Mouse (Mus musculus): Measurements from ENCODE around the gene Gpr155. TPM values are rescaled to one million over a fixed set of nuclear protein-coding genes. Genes with fewer than 3 reads are reported as not detected.

Gpr155 gene
- polyA plus RNA-seq, 1 experiment from 2014 or later, result 4.1 TPM

GRCm38 (mm10) chr2:73385172-73385571 lies 1.2 kb downstream of the Gpr155 start:
- peak overlapping the region; percentile 98 for H3K4me2 ChIP-seq
- WGBS, result 84% methylated on average over 4 of the region's 4 CpGs

GRCm38 (mm10) chr2:73380298-73380975 lies 5.9 kb downstream of the Gpr155 start:
- H3K4me3 ChIP-seq (replicated peaks), result no peak overlapping the region
- H3K9ac ChIP-seq, result no peak overlapping the region
- H3K4me1 ChIP-seq, result no peaks in the 10 kb centered on the region
- H3K27me3 ChIP-seq (replicated peaks), result no peaks in the 10 kb centered on the region
- no peaks in the 10 kb centered on the region for H3K9me3 ChIP-seq
- no peak overlapping the region for H3K4me2 ChIP-seq
- H3K36me3 ChIP-seq, result no peaks in the 10 kb centered on the region
- no peak for ATAC-seq (ENCODE audit: insufficient read depth, low FRiP score, low read depth)
- 63% methylated on average over 9 of the region's 9 CpGs for WGBS
- no peak overlapping the region for H3K27ac ChIP-seq

More at GRCm38 (mm10) chr2:73385172-73385571, 1.2 kb downstream of the Gpr155 start:
- Histone ChIP-seq H3K9ac (no peak overlapping the region), H3K4me1 (0 out of 2 replicates have a peak, but pooled peaks cover 4% of the 10 kb centered on the region), H3K4me3 (replicated peaks) (peak overlapping the region; percentile 61; the same call in 1 of the 2 replicates), H3K36me3 (no peaks in the 10 kb centered on the region), H3K9me3 (no peaks in the 10 kb centered on the region), H3K27me3 (replicated peaks) (no peaks in the 10 kb centered on the region), H3K27ac (no peak overlapping the region)
- ATAC-seq (ENCODE audit: insufficient read depth, low FRiP score, low read depth), result no peak

GRCm38 (mm10) chr2:73379656-73380055 lies 6.7 kb downstream of the Gpr155 start:
- no peaks in the 10 kb centered on the region for H3K36me3 ChIP-seq
- WGBS, result 77% methylated on average over 5 of the region's 5 CpGs
- H3K27ac ChIP-seq, result no peak overlapping the region
- no peaks in the 10 kb centered on the region for H3K27me3 ChIP-seq (replicated peaks)
- H3K9ac ChIP-seq, result no peak overlapping the region
- H3K4me2 ChIP-seq, result no peak overlapping the region
- ATAC-seq (ENCODE audit: insufficient read depth, low FRiP score, low read depth), result no peak
- H3K4me3 ChIP-seq (replicated peaks), result no peak overlapping the region
- H3K4me1 ChIP-seq, result no peaks in the 10 kb centered on the region
- no peaks in the 10 kb centered on the region for H3K9me3 ChIP-seq

- Histone ChIP-seq H3K4me3 (replicated peaks) (no peak overlapping the region), H3K27ac (no peak overlapping the region), H3K27me3 (replicated peaks) (no peaks in the 10 kb centered on the region), H3K36me3 (no peaks in the 10 kb centered on the region), H3K4me1 (no peaks in the 10 kb centered on the region), H3K9ac (no peak overlapping the region), H3K9me3 (no peaks in the 10 kb centered on the region), H3K4me2 (no peak overlapping the region)
- ATAC-seq (ENCODE audit: insufficient read depth, low FRiP score, low read depth), result no peak
- 83% methylated on average over 5 of the region's 5 CpGs for WGBS
Observed at GRCm38 (mm10) chr2:73378326-73378725, 8.0 kb downstream of the Gpr155 start.

- H3K36me3 ChIP-seq, result no peaks in the 10 kb centered on the region
- no peaks in the 10 kb centered on the region for H3K9me3 ChIP-seq
- H3K4me1 ChIP-seq, result no peaks in the 10 kb centered on the region
- 73% methylated on average over 9 of the region's 9 CpGs for WGBS
- no peak overlapping the region for H3K4me2 ChIP-seq
- H3K9ac ChIP-seq, result no peak overlapping the region
- no peaks in the 10 kb centered on the region for H3K27me3 ChIP-seq (replicated peaks)
- H3K27ac ChIP-seq, result no peak overlapping the region
- no peak for ATAC-seq (ENCODE audit: insufficient read depth, low FRiP score, low read depth)
- H3K4me3 ChIP-seq (replicated peaks), result no peak overlapping the region
Observed at GRCm38 (mm10) chr2:73371530-73372335, 14.6 kb downstream of the Gpr155 start.

- Histone ChIP-seq H3K4me1 (no peaks in the 10 kb centered on the region), H3K36me3 (no peaks in the 10 kb centered on the region), H3K4me2 (no peak overlapping the region), H3K27ac (no peak overlapping the region), H3K9me3 (no peaks in the 10 kb centered on the region), H3K27me3 (replicated peaks) (no peaks in the 10 kb centered on the region), H3K4me3 (replicated peaks) (no peak overlapping the region), H3K9ac (no peak overlapping the region)
- WGBS, result 76% methylated on average over 5 of the region's 5 CpGs
- no peak for ATAC-seq (ENCODE audit: insufficient read depth, low FRiP score, low read depth)
Observed at GRCm38 (mm10) chr2:73363448-73363847, 22.9 kb downstream of the Gpr155 start.

GRCm38 (mm10) chr2:73360536-73360935 lies 25.8 kb downstream of the Gpr155 start:
- H3K9ac ChIP-seq, result no peak overlapping the region
- 86% methylated on average over 2 of the region's 2 CpGs for WGBS
- no peaks in the 10 kb centered on the region for H3K27me3 ChIP-seq (replicated peaks)
- H3K4me1 ChIP-seq, result no peaks in the 10 kb centered on the region
- H3K9me3 ChIP-seq, result no peaks in the 10 kb centered on the region
- no peak overlapping the region for H3K27ac ChIP-seq
- no peak for ATAC-seq (ENCODE audit: insufficient read depth, low FRiP score, low read depth)
- no peaks in the 10 kb centered on the region for H3K36me3 ChIP-seq
- no peak overlapping the region for H3K4me3 ChIP-seq (replicated peaks)
- no peak overlapping the region for H3K4me2 ChIP-seq

- peak; percentile 96 for ATAC-seq (ENCODE audit: insufficient read depth, low FRiP score, low read depth)
- H3K36me3 ChIP-seq, result no peaks in the 10 kb centered on the region
- WGBS, result 86% methylated on average over 5 of the region's 5 CpGs
Observed at GRCm38 (mm10) chr2:73359941-73360340, 26.4 kb downstream of the Gpr155 start.

GRCm38 (mm10) chr2:73357004-73357403 lies 29.4 kb downstream of the Gpr155 start:
- Histone ChIP-seq H3K27ac (no peak overlapping the region), H3K27me3 (replicated peaks) (no peaks in the 10 kb centered on the region), H3K4me2 (peak overlapping the region; percentile 23), H3K9me3 (no peaks in the 10 kb centered on the region), H3K4me3 (replicated peaks) (no peak overlapping the region), H3K4me1 (no peaks in the 10 kb centered on the region), H3K36me3 (no peaks in the 10 kb centered on the region), H3K9ac (no peak overlapping the region)
- no peak for ATAC-seq (ENCODE audit: insufficient read depth, low FRiP score, low read depth)
- 48% methylated on average over 18 of the region's 18 CpGs for WGBS

More at GRCm38 (mm10) chr2:73359941-73360340, 26.4 kb downstream of the Gpr155 start:
- H3K9ac ChIP-seq, result no peak overlapping the region
- no peak overlapping the region for H3K4me2 ChIP-seq
- no peak overlapping the region for H3K27ac ChIP-seq
- H3K9me3 ChIP-seq, result no peaks in the 10 kb centered on the region
- no peaks in the 10 kb centered on the region for H3K27me3 ChIP-seq (replicated peaks)
- no peaks in the 10 kb centered on the region for H3K4me1 ChIP-seq
- no peak overlapping the region for H3K4me3 ChIP-seq (replicated peaks)

- Histone ChIP-seq H3K4me3 (replicated peaks) (no peak overlapping the region), H3K27ac (no peak overlapping the region), H3K4me1 (0 out of 2 replicates have a peak, but pooled peaks cover 4% of the 10 kb centered on the region), H3K27me3 (replicated peaks) (no peaks in the 10 kb centered on the region), H3K4me2 (peak overlapping the region; percentile 34), H3K9ac (no peak overlapping the region), H3K36me3 (no peaks in the 10 kb centered on the region), H3K9me3 (no peaks in the 10 kb centered on the region)
- ATAC-seq (ENCODE audit: insufficient read depth, low FRiP score, low read depth), result no peak
- 30% methylated on average over 7 of the region's 7 CpGs for WGBS
Observed at GRCm38 (mm10) chr2:73351927-73352374, 34.4 kb downstream of the Gpr155 start.

GRCm38 (mm10) chr2:73351496-73351895 lies 34.9 kb downstream of the Gpr155 start:
- WGBS, result 27% methylated on average over 5 of the region's 5 CpGs
- H3K36me3 ChIP-seq, result no peaks in the 10 kb centered on the region
- no peaks in the 10 kb centered on the region for H3K27me3 ChIP-seq (replicated peaks)
- 0 out of 2 replicates have a peak, but pooled peaks cover 4% of the 10 kb centered on the region for H3K4me1 ChIP-seq
- H3K9me3 ChIP-seq, result no peaks in the 10 kb centered on the region
- H3K4me3 ChIP-seq (replicated peaks), result no peak overlapping the region
- no peak overlapping the region for H3K9ac ChIP-seq
- no peak for ATAC-seq (ENCODE audit: insufficient read depth, low FRiP score, low read depth)
- H3K4me2 ChIP-seq, result peak overlapping the region; percentile 34
- no peak overlapping the region for H3K27ac ChIP-seq

- no peak overlapping the region for H3K4me2 ChIP-seq
Observed at GRCm38 (mm10) chr2:73348221-73348620, 38.2 kb downstream of the Gpr155 start.

More at GRCm38 (mm10) chr2:73348221-73348620, 38.2 kb downstream of the Gpr155 start:
- Histone ChIP-seq H3K9me3 (no peaks in the 10 kb centered on the region), H3K4me1 (0 out of 2 replicates have a peak, but pooled peaks cover 4% of the 10 kb centered on the region), H3K36me3 (no peaks in the 10 kb centered on the region), H3K4me3 (replicated peaks) (no peak overlapping the region), H3K27me3 (replicated peaks) (no peaks in the 10 kb centered on the region), H3K9ac (no peak overlapping the region), H3K27ac (no peak overlapping the region)
- no peak for ATAC-seq (ENCODE audit: insufficient read depth, low FRiP score, low read depth)
- 87% methylated on average over 6 of the region's 6 CpGs for WGBS
